Mouse (Mus musculus) heart, embryonic 14.5 days (tissue): ENCODE measurements at regions not wholly inside any gene's neighbourhood (a gene's known extent, or its start where the extent isn't known, plus 50 kb on each side); places are given as distances from the start of the nearest gene placed in this dataset.

Source experiments
- ATAC-seq: fragments of 200-750 bp; cut with Nextera tagmentation; 2 replicates; pipeline ENCODE4 v1.8.0; 2017; ENCODE audit warnings: low read depth, moderate TSS enrichment; ENCODE audit not compliant: insufficient number of reproducible peaks, insufficient read depth, low FRiP score
- H3K27ac ChIP-seq, 2 experiments: fragments of 200-500 bp in 1 of 2; fragments of 300-500 bp in 1 of 2; sonication (generic) in 1 of 2; replicated peaks in 1 of 2; 2 replicates each; pipeline ENCODE4 v1.5.1; 2012 to 2014; ENCODE audit warnings: low read depth in 2 of 2, low read length in 2 of 2, control low read depth in 1 of 2, mild to moderate bottlenecking in 1 of 2, mixed read lengths in 1 of 2; ENCODE audit not compliant: control insufficient read depth in 1 of 2, insufficient read depth in 1 of 2
- H3K27me3 ChIP-seq: fragments of 300-500 bp; sonication (generic); 2 replicates; pipeline ENCODE4 v1.6.1; 2014; ENCODE audit warnings: mild to moderate bottlenecking, low read length, control low read depth; ENCODE audit not compliant: control insufficient read depth, insufficient read depth
- H3K36me3 ChIP-seq: fragments of 300-500 bp; sonication (generic); 2 replicates; pipeline ENCODE4 v1.6.1; 2014; ENCODE audit warnings: mild to moderate bottlenecking, control low read depth, low read length, mixed read lengths; ENCODE audit not compliant: control insufficient read depth, insufficient read depth
- H3K4me1 ChIP-seq, 2 experiments: fragments of 200-500 bp in 1 of 2; fragments of 300-500 bp in 1 of 2; sonication (generic) in 1 of 2; 2 replicates each; pipeline ENCODE4 v1.6.1; 2012 to 2014; ENCODE audit warnings: low read length in 2 of 2, control low read depth in 1 of 2, mixed read lengths in 1 of 2; ENCODE audit not compliant: control insufficient read depth in 2 of 2, insufficient read depth in 2 of 2
- H3K4me2 ChIP-seq: fragments of 300-500 bp; sonication (generic); 2 replicates; pipeline ENCODE4 v1.6.1; 2014; ENCODE audit warnings: mild to moderate bottlenecking, low read length
- H3K4me3 ChIP-seq, 2 experiments: fragments of 200-500 bp in 1 of 2; fragments of 300-500 bp in 1 of 2; sonication (generic) in 1 of 2; 2 replicates each; pipeline ENCODE4 v1.5.1; 2012 to 2014; ENCODE audit warnings: low read length in 2 of 2, mild to moderate bottlenecking in 2 of 2, control low read depth in 1 of 2, low read depth in 1 of 2, moderate library complexity in 1 of 2; ENCODE audit not compliant: control insufficient read depth in 1 of 2, insufficient read depth in 1 of 2
- H3K9ac ChIP-seq: fragments of 300-500 bp; sonication (generic); 2 replicates; pipeline ENCODE4 v1.6.1; 2014; ENCODE audit warnings: mild to moderate bottlenecking, low read length
- H3K9me3 ChIP-seq: fragments of 300-500 bp; sonication (generic); 2 replicates; pipeline ENCODE4 v1.6.1; 2016; ENCODE audit warnings: low read length, control low read depth; ENCODE audit not compliant: control insufficient read depth
- WGBS: fragments of 180-500 bp; shearing (Covaris S2); extraction: QIAGEN DNeasy Blood & Tissue Kit; methylation state at CpG from one replicate; pipeline ENCODE4 v1.1.7; 2014; 5-methylcytosine and 5-hydroxymethylcytosine counted together

- no peak overlapping the region for H3K4me3 ChIP-seq
- H3K4me2 ChIP-seq: no peak overlapping the region
- WGBS: 50% methylated on average over 4 of the region's 4 CpGs
- H3K27me3 ChIP-seq: no peaks in the 10 kb centered on the region
- H3K27ac ChIP-seq: no peak overlapping the region
- no peaks in the 10 kb centered on the region for H3K4me1 ChIP-seq
- no peaks in the 10 kb centered on the region for H3K36me3 ChIP-seq
- peaks cover 33% of the 10 kb centered on the region for H3K9me3 ChIP-seq
- H3K9ac ChIP-seq: no peak overlapping the region
- no peak for ATAC-seq
Measured at GRCm38 (mm10) chr3:21512081-21512480, 564.4 kb upstream of the Tbl1xr1 start.

DNA sequence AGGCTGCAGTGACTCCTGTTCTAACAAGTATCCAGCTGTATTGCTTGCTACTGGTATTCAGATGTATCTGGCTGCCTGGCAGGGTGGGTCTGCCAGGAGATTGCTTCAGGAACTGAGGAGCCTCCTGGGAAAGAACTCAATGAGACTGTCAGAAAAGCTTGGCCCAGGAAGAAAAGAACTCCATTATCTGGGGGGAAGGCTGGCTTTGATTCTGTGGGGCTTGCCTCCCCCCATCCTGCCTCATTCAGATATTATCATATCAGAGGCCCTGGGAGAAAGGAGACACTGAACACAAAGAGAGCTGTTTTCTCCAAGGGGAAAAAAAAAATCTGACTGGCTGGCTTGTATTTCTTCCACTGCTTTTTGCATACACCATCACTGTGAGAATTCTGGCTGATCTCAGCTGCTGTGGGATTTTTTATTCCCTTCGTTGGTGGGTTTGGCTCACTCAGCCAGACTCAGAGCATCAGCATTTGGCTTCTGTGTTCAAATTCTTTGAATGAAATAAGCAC, 552.0 kb upstream of the Tbl1xr1 start:
- H3K9me3 ChIP-seq: no peaks in the 10 kb centered on the region; the same call in 1 of the 2 replicates
- WGBS: 45% methylated on average over 1 of the region's 1 CpGs
- no peaks in the 10 kb centered on the region for H3K27me3 ChIP-seq
- no peaks in the 10 kb centered on the region; a peak in 1 of 4 replicates for H3K4me1 ChIP-seq
- no peak overlapping the region for H3K4me3 ChIP-seq
- ATAC-seq: no peak
- H3K9ac ChIP-seq: no peak overlapping the region
- H3K27ac ChIP-seq: no peak overlapping the region; a peak in 1 of 4 replicates
- H3K36me3 ChIP-seq: no peaks in the 10 kb centered on the region
- no peak overlapping the region for H3K4me2 ChIP-seq

DNA sequence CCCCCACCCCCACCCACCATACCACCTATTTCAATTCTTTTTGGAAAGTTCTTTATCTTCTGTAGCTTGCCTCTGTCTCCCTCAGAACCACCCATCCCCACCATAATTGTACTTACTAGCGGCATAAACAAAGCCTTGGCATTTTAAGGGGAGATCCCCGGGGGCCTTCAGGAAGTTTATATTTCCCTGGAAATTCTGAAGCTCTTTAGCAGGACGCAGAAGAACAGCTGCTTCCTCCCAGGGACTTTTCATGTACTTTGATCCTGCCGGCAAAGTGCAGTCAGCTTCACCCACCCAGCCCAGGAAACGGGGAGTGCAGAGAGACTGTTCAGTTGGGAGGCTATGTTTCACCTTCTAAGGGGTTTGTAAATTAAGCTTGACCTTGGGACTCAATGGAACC, 545.6 kb upstream of the Tbl1xr1 start:
- WGBS: 49% methylated on average over 5 of the region's 5 CpGs
- ATAC-seq: no peak
- no peak overlapping the region for H3K4me3 ChIP-seq
- H3K27ac ChIP-seq: peak overlapping the region in 1 of 2 experiments; percentile 33; a peak in 3 of 4 replicates
- H3K9ac ChIP-seq: no peak overlapping the region
- H3K27me3 ChIP-seq: no peaks in the 10 kb centered on the region
- no peak overlapping the region for H3K4me2 ChIP-seq
- no peaks in the 10 kb centered on the region for H3K36me3 ChIP-seq
- H3K9me3 ChIP-seq: no peaks in the 10 kb centered on the region
- H3K4me1 ChIP-seq: 0 out of 4 replicates have a peak, but pooled peaks cover 0 to 2% of the 10 kb centered on the region in 2 experiments

- Histone ChIP-seq H3K27ac (no peak overlapping the region), H3K9me3 (no peaks in the 10 kb centered on the region), H3K27me3 (no peaks in the 10 kb centered on the region), H3K4me3 (no peak overlapping the region), H3K9ac (no peak overlapping the region), H3K36me3 (no peaks in the 10 kb centered on the region), H3K4me2 (no peak overlapping the region), H3K4me1 (no peaks in the 10 kb centered on the region)
- 49% methylated on average over 2 of the region's 2 CpGs for WGBS
- ATAC-seq: no peak
Measured at GRCm38 (mm10) chr3:21539138-21539537, 537.3 kb upstream of the Tbl1xr1 start.

GRCm38 (mm10) chr3:21544456-21544855, 532.0 kb upstream of the Tbl1xr1 start:
- Histone ChIP-seq H3K9ac (no peak overlapping the region), H3K4me2 (no peak overlapping the region)
- WGBS: 28% methylated on average over 2 of the region's 2 CpGs

GRCm38 (mm10) chr3:21545156-21545893, 531.1 kb upstream of the Tbl1xr1 start:
- WGBS: 60% methylated on average over 5 of the region's 5 CpGs
- Histone ChIP-seq H3K27ac (no peak overlapping the region), H3K4me1 (peaks cover 8 to 9% of the 10 kb centered on the region in 2 experiments), H3K4me2 (no peak overlapping the region), H3K9me3 (no peaks in the 10 kb centered on the region), H3K9ac (no peak overlapping the region), H3K36me3 (no peaks in the 10 kb centered on the region), H3K27me3 (no peaks in the 10 kb centered on the region), H3K4me3 (no peak overlapping the region)
- no peak for ATAC-seq

More at GRCm38 (mm10) chr3:21544456-21544855, 532.0 kb upstream of the Tbl1xr1 start:
- Histone ChIP-seq H3K27me3 (no peaks in the 10 kb centered on the region), H3K4me3 (no peak overlapping the region), H3K36me3 (no peaks in the 10 kb centered on the region), H3K27ac (no peak overlapping the region), H3K9me3 (no peaks in the 10 kb centered on the region), H3K4me1 (peaks cover 3 to 5% of the 10 kb centered on the region in 2 experiments; a peak in 3 of 4 replicates)
- ATAC-seq: no peak

GRCm38 (mm10) chr3:21546411-21546810, 530.0 kb upstream of the Tbl1xr1 start:
- H3K4me3 ChIP-seq: no peak overlapping the region
- no peak for ATAC-seq
- WGBS: 66% methylated on average over 2 of the region's 2 CpGs
- no peak overlapping the region for H3K27ac ChIP-seq
- no peak overlapping the region for H3K4me2 ChIP-seq
- no peaks in the 10 kb centered on the region for H3K36me3 ChIP-seq
- peaks cover 8 to 9% of the 10 kb centered on the region in 2 experiments for H3K4me1 ChIP-seq
- H3K9ac ChIP-seq: no peak overlapping the region
- no peaks in the 10 kb centered on the region for H3K27me3 ChIP-seq
- no peaks in the 10 kb centered on the region for H3K9me3 ChIP-seq
